Mouse (Mus musculus) cerebellum, adult 2 months (tissue): ENCODE data around the gene Nbas.

Experiments
- CTCF ChIP-seq: fragments of 200-500 bp; IDR thresholded peaks from 2 replicates; pipeline ENCODE4 v1.5.1; 2011; ENCODE audit warnings: low read depth, mild to moderate bottlenecking, control low read depth, low read length, moderate library complexity, borderline replicate concordance; ENCODE audit not compliant: insufficient read depth
- POLR2A ChIP-seq: fragments of 200-500 bp; IDR thresholded peaks from 2 replicates; pipeline ENCODE4 v1.6.1; 2011; ENCODE audit warnings: low read length, control low read depth, borderline replicate concordance; ENCODE audit not compliant: insufficient read depth

DNA sequence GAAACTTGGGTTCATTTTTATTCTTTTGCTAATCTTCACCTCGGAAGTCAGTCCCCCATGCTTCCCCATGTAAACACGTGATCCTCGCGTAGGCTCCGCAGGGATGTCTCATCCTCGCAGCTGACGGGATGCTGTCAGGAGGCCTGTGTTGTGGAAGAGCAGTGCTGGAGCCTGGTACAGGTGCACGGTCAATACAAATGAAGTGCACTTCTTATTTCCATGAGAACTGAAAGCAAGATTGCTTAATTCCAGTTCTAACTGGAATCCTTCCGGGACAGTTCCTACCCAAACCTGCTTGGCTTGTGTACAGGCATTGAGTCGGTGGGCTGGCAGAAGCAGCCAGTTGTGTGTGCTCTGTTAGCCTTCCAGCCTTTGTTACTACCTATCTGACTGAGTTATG is 87.3 kb downstream of the Nbas start:
- TF ChIP-seq CTCF (no peak), POLR2A (no peak)
